Mouse (Mus musculus) cerebellum, adult 8-10 months (tissue): ENCODE data around the gene Selenos.

Experiments used
- DNase-seq: peaks from one replicate; pipeline ENCODE4 v3.0.0; 2022

Gene Selenos

GRCm38 (mm10) chr7:66087652-66088051 lies 8.2 kb downstream of the Selenos start:
- no peak for DNase-seq

- DNase-seq, result no peak
Observed at GRCm38 (mm10) chr7:66088077-66088476, 8.6 kb downstream of the Selenos start.

GRCm38 (mm10) chr7:66090676-66091190 lies 11.3 kb downstream of the Selenos start:
- DNase-seq, result no peak

GRCm38 (mm10) chr7:66091553-66091952 lies 12.1 kb downstream of the Selenos start:
- no peak for DNase-seq

- DNase-seq, result no peak
Observed at GRCm38 (mm10) chr7:66092656-66093055, 13.2 kb downstream of the Selenos start.

- DNase-seq, result no peak
Observed at GRCm38 (mm10) chr7:66094141-66094540, 14.7 kb downstream of the Selenos start.

- DNase-seq, result no peak
Observed at GRCm38 (mm10) chr7:66098803-66099202, 19.4 kb downstream of the Selenos start.

GRCm38 (mm10) chr7:66101866-66102265 lies 22.4 kb downstream of the Selenos start:
- DNase-seq, result peak; percentile 41

GRCm38 (mm10) chr7:66104531-66104930 lies 25.1 kb downstream of the Selenos start:
- no peak for DNase-seq

- no peak for DNase-seq
Observed at GRCm38 (mm10) chr7:66105771-66106170, 26.3 kb downstream of the Selenos start.

GRCm38 (mm10) chr7:66106581-66107056 lies 27.2 kb downstream of the Selenos start:
- DNase-seq, result no peak

GRCm38 (mm10) chr7:66107206-66107605 lies 27.8 kb downstream of the Selenos start:
- DNase-seq, result no peak

GRCm38 (mm10) chr7:66107930-66108329 lies 28.5 kb downstream of the Selenos start:
- DNase-seq, result no peak

- DNase-seq, result peak; percentile 85
Observed at GRCm38 (mm10) chr7:66108961-66109854, 29.8 kb downstream of the Selenos start, which contains the start of gene Chsy1. TSS of gene Chsy1 (plus strand) at chr7:66109515.

GRCm38 (mm10) chr7:66109855-66110635 lies 30.6 kb downstream of the Selenos start:
- DNase-seq, result peak; percentile 40

GRCm38 (mm10) chr7:66110636-66111112 lies 31.2 kb downstream of the Selenos start:
- DNase-seq, result no peak

- no peak for DNase-seq
Observed at GRCm38 (mm10) chr7:66111211-66111610, 31.8 kb downstream of the Selenos start.

- DNase-seq, result no peak
Observed at GRCm38 (mm10) chr7:66113561-66113960, 34.1 kb downstream of the Selenos start.

- no peak for DNase-seq
Observed at GRCm38 (mm10) chr7:66115821-66116343, 36.4 kb downstream of the Selenos start.

GRCm38 (mm10) chr7:66116906-66117482 lies 37.5 kb downstream of the Selenos start:
- DNase-seq, result no peak

GRCm38 (mm10) chr7:66118046-66118445 lies 38.6 kb downstream of the Selenos start:
- DNase-seq, result no peak

- no peak for DNase-seq
Observed at GRCm38 (mm10) chr7:66118796-66119195, 39.3 kb downstream of the Selenos start.

- DNase-seq, result peak; percentile 37
Observed at GRCm38 (mm10) chr7:66120139-66120538, 40.7 kb downstream of the Selenos start.
